Mouse (Mus musculus) retina, postnatal 7 days (tissue): ENCODE data around the gene Ckap5.
A peak's percentile ranks its signal among the peaks of the same experiment; 100 is the strongest.
"Not testable (repeated sequence)": the region's sequence is repeated elsewhere in the genome, so short reads cannot be mapped to it uniquely, and the experiment has no call there.

Source experiments
- DNase-seq: peaks from one replicate; pipeline ENCODE4 v3.0.0-alpha.2; 2012; ENCODE audit warnings: low read depth, low spot score

Ckap5 gene

DNA sequence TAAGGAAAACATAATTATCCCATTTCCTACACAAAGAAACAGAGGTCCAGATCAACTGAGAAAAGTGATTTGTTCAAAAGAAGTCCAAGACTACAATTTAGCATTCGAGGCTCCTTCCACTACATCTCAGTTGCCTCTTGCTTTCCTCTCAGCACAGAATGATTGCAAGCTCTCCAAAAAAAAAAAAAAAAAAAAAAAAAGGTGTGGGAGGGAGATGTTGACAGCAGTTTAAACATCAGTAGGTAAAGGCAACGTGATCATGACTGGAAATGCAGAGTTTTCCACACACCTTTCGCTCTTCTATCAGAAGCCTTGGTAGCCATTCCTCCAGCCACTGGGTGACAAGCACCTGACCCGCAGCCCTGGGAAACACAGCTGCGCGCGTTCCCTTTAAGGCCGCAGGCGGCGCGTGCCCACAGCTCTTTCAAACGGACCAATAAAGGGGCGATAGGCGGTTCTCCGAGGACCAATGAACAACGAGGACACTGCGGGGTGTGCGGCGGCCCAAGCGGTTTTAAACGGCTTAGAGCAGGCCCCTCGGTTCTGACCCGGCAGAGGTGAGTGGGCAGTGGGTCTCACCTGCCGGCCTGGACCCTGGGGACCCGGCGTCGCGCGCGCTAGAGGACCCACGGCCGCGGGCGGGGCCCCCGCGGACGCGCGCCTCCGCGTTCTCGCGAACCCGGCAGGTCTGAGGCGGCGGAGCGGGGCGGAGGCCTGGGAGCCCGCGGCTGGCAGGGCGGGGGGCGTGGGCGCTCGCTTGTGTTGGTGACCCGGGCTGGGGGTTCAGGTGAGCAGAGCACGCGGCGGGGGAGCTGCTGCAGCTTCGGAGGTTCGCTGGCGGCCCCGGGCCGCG lies at the start of gene Ckap5:
Gene Ckap5, plus strand, starts transcription at position 469 of the 853 bp plus-strand sequence.
- peak; percentile 87 for DNase-seq

DNA sequence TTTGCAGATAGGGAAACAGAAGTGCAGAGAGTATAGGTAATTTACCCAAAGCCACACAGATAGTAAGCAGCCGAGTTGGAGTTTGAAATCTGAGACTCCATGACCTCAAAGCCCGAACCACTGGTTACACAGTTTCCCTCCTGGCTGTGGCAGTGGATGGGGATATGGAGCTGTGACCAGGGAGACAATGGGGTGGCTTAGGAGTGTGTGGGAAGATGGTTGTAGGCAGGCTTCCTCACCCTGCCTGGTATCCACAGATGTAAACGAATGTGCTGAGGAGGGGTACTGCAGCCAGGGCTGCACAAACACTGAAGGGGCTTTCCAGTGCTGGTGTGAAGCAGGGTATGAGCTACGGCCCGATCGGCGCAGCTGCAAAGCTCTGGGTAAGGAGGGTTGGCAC lies 49.7 kb upstream of the Ckap5 start:
- DNase-seq, result no peak

DNA sequence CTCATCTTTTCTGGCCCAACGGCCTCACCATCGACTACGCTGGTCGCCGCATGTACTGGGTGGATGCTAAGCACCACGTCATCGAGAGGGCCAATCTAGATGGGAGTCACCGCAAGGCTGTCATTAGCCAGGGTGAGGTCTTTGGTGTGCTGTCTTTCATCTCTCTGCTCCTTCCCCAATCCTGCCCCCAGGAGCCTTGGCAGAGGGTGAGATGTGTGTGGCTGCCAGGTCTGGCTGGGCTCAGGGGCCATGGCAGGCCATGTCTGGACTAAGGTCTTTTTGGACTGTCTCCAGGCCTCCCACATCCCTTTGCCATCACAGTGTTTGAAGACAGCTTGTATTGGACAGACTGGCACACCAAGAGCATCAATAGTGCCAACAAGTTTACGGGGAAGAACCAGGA lies 46.2 kb upstream of the Ckap5 start:
- no peak for DNase-seq

DNA sequence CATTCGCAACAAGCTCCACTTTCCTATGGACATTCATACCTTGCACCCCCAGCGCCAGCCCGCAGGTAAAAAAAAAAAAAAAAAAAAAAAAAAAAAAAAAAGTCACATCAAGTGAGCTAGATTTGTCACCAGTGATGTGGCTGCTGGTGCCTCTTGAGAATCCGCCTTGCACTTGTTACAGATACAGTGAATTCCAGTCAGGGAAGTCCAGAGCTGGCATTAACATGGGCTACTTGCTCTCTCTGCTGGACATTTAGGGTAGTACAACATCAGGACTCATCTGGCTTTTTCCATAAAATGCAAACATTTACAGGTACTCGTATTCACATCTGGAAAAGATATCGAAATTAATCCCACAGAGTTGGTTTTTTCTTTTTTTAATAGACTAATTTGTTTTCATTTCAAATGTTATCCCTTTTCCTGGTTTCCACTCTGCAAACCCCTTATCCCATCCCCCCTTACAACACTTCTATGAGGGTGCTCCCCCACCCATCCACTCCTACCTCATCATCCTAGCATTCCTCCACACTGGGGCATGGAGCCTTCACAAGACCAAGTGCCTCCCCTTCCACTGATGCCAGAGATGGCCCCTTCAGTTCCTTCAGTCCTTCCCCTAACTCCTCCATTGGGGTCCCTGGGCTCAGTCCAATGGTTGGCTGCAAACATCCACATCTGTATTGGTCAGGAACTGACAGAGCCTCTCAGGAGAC lies 45.6 kb upstream of the Ckap5 start:
- DNase-seq, result peak; percentile 65

DNA sequence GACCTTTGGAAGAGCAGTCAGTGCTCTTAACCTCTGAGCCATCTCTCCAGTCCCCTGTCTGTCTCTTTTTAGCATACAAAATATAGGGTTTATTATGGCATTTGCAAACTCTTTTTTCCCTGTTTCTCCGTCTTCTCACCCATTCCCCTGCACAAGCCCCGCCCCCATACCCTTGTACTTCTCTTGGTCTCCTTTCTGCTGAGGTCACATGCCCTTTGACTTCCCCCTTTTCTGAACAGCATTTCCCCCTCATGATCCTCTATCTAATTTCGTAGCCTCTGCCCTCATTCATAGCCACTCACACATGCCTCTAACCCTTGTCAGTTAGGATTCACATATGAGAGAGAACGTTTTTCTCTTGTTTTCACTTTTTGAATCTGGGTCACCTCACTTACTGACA lies 41.9 kb upstream of the Ckap5 start:
- no peak for DNase-seq

DNA sequence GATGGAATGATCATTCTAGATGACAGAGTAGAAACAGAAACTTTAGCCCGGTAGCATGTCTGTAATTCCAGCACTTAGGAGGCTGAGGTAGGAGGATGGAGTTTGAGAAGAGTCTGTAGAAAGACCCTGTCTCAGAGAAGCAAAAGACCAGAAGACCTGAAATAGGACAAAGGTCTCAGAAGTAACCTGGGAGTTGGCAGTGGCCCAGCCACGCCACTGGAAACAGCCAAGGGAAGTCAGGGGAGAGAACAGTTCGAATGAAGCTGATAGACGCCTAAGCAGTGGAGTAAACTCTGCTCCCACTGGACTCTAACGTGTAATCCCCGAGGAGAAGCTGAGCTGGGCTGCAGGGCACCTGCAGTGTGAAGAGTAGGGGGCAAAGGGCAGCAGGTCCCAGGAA lies 41.3 kb upstream of the Ckap5 start:
- no peak for DNase-seq

DNA sequence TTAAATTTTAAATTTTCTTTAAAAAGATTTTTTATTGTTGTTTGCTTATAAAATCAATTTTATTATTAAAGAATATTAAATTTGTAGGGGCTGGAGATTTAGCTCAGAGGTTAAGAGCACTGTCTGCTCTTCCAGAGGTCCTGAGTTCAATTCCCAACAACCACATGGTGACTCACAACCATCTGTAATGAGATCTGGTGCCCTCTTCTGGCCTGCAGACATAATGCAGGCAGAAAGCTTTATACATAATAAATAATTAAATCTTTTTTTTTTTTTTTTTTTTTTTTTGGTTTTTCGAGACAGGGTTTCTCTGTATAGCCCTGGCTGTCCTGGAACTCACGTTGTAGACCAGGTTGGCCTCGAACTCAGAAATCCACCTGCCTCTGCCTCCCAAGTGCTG lies 39.3 kb upstream of the Ckap5 start:
- not testable (repeated sequence) for DNase-seq

DNA sequence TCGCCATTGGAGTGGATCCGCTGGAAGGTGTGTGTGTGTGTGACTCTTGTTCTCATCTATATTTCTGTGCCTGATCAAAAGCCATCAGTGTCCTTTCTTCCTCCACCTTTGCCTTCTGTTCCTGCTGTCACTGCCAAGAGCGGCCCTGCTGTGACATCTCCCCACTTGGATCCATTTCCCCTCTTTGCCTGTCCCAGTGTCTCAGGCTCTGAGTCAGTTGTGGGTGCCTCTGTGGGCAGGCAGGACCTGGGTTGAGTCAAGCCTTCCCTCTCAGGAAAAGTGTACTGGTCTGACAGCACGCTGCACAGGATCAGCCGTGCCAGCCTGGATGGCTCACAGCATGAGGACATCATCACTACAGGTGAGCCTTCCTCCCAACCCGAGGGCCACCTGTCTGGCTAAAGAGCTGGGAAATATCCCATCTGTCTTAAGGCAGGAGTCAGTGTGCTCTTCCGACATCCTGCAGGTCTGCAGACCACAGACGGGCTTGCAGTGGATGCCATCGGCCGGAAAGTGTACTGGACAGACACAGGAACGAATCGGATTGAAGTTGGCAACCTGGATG lies 34.4 kb upstream of the Ckap5 start:
- DNase-seq, result no peak

DNA sequence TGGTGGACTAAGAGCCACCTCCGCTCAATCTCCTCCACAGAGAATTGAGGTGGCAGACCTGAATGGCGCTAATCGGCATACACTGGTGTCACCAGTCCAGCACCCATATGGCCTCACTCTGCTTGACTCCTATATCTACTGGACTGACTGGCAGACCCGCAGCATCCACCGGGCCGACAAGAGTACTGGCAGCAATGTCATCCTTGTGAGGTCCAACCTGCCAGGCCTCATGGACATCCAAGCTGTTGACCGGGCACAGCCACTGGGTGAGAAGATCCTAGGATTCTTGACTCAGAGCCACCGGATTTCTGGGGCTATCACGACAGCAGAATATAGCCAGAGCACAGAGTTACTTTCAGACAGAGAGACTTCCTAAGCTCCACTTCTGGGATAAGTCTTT lies 32.6 kb upstream of the Ckap5 start:
- no peak for DNase-seq

DNA sequence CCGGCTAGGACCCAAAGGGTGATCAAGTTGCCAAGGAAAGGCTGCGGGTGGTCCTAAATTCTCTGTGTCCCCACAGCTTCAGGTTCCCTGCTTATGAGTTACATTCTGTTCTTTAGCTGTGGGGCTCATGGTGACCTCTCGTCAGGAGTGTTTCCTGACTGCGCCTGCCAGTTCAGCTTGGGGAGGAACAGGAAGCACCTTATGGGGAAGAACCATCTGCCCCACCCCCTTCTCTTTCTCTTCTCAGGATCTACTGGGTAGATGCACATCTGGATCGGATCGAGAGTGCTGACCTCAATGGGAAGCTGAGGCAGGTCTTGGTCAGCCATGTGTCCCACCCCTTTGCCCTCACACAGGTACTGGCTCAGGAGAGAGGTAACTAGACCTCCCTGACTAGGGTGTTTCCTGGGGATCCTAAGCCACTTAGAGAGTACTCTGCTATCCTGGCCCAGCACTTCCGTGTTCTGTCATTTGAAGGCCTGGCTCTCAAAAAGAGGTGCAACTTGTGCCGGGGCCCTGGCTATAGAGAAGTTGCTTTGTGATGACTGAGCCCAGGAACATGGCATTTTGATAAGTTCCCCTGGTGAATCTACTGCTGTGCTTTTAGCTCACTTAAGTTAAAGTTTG lies 28.4 kb upstream of the Ckap5 start:
- DNase-seq, result no peak

DNA sequence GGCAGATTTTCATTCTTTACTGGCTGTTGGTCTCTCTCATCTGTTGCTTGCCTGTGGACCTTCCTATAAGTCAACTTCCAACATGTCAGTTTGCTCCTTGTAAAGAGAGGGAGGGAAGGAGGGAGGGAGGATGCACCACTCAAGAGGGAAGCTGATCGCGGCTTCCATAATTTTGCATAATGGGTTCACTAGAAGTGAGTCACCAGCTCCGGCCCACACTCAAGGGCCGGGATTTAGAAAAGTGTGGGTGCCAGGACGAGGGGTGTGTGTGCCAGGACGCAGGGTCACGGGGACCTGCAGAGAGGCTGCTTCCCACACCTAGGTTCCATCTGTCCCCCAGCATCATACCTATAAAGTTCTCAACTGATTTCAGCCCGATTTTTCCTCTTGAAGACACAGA lies 18.5 kb upstream of the Ckap5 start:
- no peak for DNase-seq

DNA sequence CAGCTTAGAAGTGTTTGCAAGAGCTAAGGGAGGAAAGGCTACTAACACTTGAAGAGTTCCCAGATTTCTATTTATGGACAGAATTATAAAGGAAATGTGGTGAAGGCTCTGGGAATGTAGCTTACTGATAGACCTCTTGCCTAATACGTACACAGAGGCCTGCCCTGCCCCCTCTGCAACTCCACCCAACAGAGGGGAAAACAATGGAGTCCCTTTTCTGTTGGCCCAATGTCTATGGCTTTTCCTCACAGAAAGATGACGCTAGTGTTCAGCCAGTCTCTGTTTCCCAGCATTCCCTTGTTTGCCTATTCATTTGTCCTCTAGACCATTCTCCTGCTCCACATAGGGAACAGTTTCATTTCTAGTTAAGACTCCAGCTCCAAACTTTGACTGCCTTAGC lies 9.4 kb upstream of the Ckap5 start:
- DNase-seq, result no peak

DNA sequence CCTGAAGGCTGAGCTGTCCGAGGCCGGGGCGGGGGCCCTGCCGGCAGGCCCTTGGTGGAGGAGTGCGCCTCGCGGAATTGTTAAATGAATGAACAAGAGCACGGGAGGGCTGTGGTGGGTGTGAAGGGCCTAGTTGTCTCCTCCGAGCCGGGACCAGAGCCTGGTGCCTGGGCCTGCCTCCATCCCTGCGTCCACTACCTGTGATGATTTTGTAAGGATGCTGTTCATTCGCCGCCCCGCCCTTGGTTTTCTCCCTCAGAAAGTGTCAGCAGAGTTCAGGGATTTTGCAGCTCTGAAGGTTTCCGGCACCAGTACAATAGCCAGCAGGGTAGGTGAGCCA lies 555 bp downstream of the Ckap5 start:
- DNase-seq, result peak; percentile 9

DNA sequence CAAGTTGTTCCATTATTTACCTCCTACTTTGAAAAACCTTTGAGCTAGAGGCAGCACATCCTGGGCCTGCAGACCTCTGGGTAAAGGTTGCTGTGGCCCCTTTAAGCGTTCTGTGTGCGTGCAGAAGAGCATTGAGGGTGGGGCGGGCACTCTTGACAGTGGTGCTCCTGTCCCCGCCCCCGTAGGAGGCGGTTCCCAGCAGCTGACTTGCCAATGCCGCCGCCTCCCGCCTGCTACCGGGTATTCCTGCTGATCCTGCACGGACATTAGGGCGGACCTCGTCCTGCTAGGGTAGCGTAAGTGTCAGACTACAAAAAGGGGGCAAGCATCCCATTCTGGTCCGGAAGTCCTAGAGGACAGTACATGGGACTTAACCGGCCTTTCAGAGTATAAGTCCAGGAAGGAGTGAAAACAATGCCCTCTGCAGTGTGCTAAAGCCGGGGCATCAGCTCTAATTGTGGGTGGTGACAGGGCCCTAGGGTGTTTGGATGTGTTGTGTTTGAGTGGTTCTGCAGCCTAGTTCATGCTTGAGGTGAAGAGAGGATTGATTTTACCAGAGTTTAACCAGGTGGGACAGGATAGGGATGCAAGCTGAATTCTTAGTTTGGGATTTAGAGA lies 11.1 kb downstream of the Ckap5 start:
- peak; percentile 54 for DNase-seq

DNA sequence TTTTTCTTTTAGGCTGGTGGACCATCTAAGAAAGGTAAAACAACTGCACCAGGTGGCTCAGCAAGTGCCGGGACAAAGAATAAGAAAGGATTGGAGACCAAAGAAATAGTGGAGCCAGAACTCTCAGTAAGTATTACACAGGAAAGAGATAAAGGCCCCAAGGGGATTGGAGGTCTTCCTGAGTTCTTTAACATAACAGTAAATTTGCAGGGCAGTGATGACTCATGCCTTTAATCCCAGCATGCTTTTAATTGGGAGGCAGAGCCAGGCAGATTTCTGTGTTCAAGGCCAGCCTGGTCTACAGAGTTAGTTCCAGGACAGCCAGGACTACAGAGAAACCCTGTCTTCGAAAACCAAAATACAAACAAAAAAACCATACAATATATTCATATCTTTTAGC lies 41.6 kb downstream of the Ckap5 start:
- no peak for DNase-seq

DNA sequence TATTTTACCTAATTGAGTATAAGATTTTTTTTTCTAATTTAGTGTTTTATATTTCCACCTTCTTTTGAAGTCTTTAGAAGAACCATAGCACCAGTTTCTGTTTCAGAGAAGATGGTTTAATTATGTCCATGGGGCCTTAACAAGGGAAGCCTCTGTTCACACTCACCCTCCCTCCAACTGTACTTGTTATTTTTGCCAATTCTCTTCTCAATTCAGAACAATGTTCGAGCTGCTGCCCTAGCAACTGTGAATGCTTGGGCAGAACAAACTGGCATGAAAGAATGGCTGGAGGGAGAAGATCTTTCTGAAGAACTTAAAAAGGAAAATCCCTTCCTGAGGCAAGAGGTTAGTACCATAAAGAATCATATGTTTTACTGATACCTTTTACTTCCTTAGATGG lies 54.3 kb downstream of the Ckap5 start:
- no peak for DNase-seq

DNA sequence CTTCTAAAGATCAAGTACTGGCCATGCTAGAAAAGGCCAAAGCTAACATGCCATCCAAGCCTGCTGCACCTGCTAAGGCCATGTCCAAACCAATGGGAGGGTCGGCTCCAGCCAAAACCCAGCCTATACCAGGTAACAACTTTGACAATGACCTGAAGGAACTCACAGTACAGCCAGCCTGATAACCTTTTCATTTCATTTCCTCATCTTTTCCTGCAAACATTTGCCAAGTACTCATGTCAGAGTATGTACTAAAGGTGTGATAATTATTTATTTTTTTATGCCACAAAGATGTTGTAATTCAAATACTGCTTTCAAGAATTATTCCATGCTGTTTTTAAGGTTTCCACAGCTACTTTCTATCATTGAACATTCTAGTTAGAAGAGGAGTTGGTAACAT lies 59.7 kb downstream of the Ckap5 start:
- no peak for DNase-seq

DNA sequence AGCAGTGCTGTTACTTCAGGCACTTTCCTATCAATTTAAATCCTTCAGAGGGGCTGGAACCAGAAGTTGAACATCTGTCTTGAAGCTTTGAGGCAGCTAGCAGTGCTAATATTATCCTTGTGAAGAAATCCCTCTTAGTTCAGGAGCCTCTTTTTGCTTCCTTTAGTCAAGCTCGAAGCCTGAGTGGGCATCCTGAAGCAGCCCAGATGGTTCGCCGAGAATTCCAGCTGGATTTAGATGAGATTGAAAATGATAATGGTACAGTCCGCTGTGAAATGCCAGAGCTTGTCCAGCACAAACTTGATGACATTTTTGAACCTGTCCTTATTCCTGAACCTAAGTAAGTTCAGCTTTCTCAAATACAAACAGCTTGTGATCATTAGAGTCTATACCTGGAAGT lies 73.9 kb downstream of the Ckap5 start:
- DNase-seq, result no peak

DNA sequence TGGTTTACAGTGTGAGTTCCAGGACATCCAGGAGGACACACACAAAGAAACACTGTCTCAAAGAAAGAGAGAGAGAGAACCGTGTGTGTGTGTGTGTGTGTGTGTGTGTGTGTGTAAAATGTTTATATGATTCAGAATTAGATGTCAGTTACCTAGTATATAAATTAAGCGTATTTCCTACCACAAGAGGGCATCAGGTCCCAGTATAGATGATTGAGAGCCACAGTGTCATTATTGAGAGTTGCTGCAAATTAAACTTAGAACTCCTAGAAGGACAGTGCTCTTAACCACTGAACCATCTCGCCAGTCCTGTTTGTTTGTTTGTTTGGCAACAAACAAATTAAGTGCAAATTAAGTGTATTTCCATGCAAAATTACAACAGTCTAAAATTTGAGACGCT lies 75.8 kb downstream of the Ckap5 start:
- DNase-seq, result no peak

DNA sequence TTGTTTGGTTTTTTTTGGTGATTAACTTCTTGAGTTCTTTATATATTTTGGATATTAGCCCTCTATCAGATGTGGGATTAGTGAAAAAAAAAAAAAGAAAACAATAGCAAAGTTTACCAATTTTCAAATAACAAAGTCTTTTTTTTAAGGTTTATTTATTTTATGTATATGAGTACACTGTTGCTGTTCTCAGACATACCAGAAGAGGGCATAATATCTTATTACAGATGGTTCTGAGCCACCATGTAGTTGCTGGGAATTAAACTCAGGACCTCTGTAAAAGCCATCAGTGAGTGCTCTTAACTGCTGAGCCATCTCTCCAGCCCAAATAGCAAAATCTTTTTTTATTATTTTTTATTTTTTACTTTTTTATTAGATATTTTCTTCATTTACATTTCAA lies 82.8 kb downstream of the Ckap5 start:
- DNase-seq, result not testable (repeated sequence)

DNA sequence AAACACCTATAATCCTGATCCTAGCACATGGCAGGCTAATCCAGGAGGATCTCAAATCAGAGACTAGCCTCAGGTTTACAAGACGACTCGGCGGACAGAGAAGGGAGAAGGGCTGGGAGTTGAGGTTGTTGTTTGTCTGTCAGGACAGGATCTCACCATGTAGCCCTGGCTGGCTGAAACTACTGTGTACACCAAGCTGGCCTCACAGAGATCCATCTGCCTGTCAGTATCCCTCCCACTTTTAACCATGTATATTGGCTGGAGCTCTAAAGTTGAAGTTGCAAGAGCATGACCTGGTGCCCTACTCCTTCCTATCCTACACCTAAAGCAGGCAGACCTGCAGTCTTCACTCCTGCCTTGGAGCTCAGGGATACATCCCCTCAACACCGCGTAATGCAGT lies 95.8 kb downstream of the Ckap5 start:
- no peak for DNase-seq

DNA sequence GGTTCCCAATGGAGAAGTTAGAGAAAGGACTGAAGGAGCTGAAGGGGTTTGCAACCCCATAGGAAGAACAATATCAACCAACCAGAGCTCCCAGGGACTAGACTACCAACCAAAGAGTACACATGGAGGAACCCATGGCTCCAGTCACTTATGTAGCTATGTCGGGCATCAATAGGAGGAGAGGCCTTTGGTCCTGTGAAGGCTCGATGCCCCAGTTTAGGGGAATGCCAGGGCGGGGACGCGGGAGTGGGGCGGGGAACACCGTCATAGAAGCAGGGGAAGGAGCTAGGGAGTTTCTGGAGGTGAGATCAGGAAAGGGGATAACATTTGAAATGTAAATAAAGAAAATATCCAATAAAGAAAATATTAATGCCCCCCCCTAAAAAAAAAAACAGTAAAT lies 96.8 kb downstream of the Ckap5 start:
- not testable (repeated sequence) for DNase-seq
